In genomic region chr7:135537948-135538741, GRCm38 (mm10) we compare ENCODE assay signal across 9 mouse cellular contexts. TPM values are rescaled to one million over a fixed set of nuclear protein-coding genes. Genes with fewer than 3 reads are reported as not detected.
DNase-seq lines count a peak whose midpoint lies in the region; ATAC-seq lines count a peak whose summit lies in the region.
"Had no signal": no experiment of that assay in that cellular context is flagged by ENCODE, and none has a peak within 500 bp of the region (broad histone marks: within the 10 kb centered on the region; RNA-seq: fewer than 3 reads in every experiment).

No protein-coding gene starts in this region.

- DNase-seq in heart, adult 11 months, result peak; percentile 95
- DNase-seq in heart, postnatal 10 days, result no peak
- DNase-seq in cerebellum, adult 11-12 months, result peak; percentile 80
- peak; percentile 38 for DNase-seq in left cerebral cortex, postnatal 4 days
- DNase-seq in midbrain, embryonic 11.5 days (ENCODE audit: low spot score, missing footprints), result peak; percentile 94

- 2% methylated on average over 55 of the region's 71 CpGs for WGBS in hindbrain, embryonic 16.5 days
- WGBS in midbrain, embryonic 11.5 days, result 1% methylated on average over 68 of the region's 71 CpGs
- 2% methylated on average over 71 of the region's 71 CpGs for WGBS in stomach, embryonic 15.5 days

- H3K36me3 ChIP-seq in hindbrain, embryonic 16.5 days (ENCODE audit: control insufficient read depth, insufficient read depth, low read length), result no peaks in the 10 kb centered on the region
- no peaks in the 10 kb centered on the region for H3K36me3 ChIP-seq in midbrain, embryonic 11.5 days (ENCODE audit: control insufficient read depth, insufficient read depth, low read length)
- H3K36me3 ChIP-seq in stomach, embryonic 15.5 days, result no peaks in the 10 kb centered on the region

- peak overlapping the region; percentile 82 for H3K27ac ChIP-seq in hindbrain, embryonic 16.5 days (ENCODE audit: low read depth, low read length)
- H3K27ac ChIP-seq in midbrain, embryonic 11.5 days (ENCODE audit: low read depth, low read length), result no peak overlapping the region
- no peak overlapping the region for H3K27ac ChIP-seq in stomach, embryonic 15.5 days

- H3K4me1 ChIP-seq in hindbrain, embryonic 16.5 days (ENCODE audit: control insufficient read depth, insufficient read depth, low read depth, low read length), result 0 out of 2 replicates have a peak, but pooled peaks cover 3% of the 10 kb centered on the region
- peaks cover 5% of the 10 kb centered on the region for H3K4me1 ChIP-seq in midbrain, embryonic 11.5 days (ENCODE audit: control insufficient read depth, insufficient read depth, low read length)
- H3K4me1 ChIP-seq in stomach, embryonic 15.5 days, result no peaks in the 10 kb centered on the region; the same call in 1 of the 2 replicates

- H3K4me2 ChIP-seq in hindbrain, embryonic 16.5 days (ENCODE audit: low read length), result peak overlapping the region; percentile 81
- H3K4me2 ChIP-seq in midbrain, embryonic 11.5 days, result peak overlapping the region; percentile 83
- peak overlapping the region; percentile 99 for H3K4me2 ChIP-seq in stomach, embryonic 15.5 days

- H3K27me3 ChIP-seq in hindbrain, embryonic 16.5 days (replicated peaks; ENCODE audit: control insufficient read depth, insufficient read depth, low read length), result no peaks in the 10 kb centered on the region
- peaks cover 8% of the 10 kb centered on the region for H3K27me3 ChIP-seq in midbrain, embryonic 11.5 days (ENCODE audit: control insufficient read depth, insufficient read depth, low read length)
- peaks cover 12% of the 10 kb centered on the region for H3K27me3 ChIP-seq in stomach, embryonic 15.5 days (replicated peaks)

- intact Hi-C loops in heart, postnatal 10 days (cut with DNase I), result loop anchor here (1.0 to 5.0 kb wide), 3 partner anchors 78 to 199 kb away; no protein-coding TSS in a partner anchor
- intact Hi-C loops in left cerebral cortex, postnatal 4 days (cut with DNase I), result loop anchor here (2.0 kb wide), 1 partner anchor 95 kb away; no protein-coding TSS in a partner anchor

- no peaks in the 10 kb centered on the region for H3K9me3 ChIP-seq in hindbrain, embryonic 16.5 days (ENCODE audit: control insufficient read depth, low read length)
- no peaks in the 10 kb centered on the region for H3K9me3 ChIP-seq in midbrain, embryonic 11.5 days (ENCODE audit: control insufficient read depth, low read length)
- no peaks in the 10 kb centered on the region for H3K9me3 ChIP-seq in stomach, embryonic 15.5 days

- ATAC-seq in frontal cortex, adult (ENCODE audit: low TSS enrichment), result peak; percentile 47; the same call in 1 of the 2 replicates
- ATAC-seq in hindbrain, embryonic 16.5 days, result peak; percentile 68
- ATAC-seq in midbrain, embryonic 11.5 days (ENCODE audit: low FRiP score), result no peak
- ATAC-seq in stomach, embryonic 15.5 days (ENCODE audit: insufficient read depth, low FRiP score, low read depth), result 0 out of 2 replicates have a peak, but pooled peaks have one; percentile 5

- peak overlapping the region; percentile 66 for H3K4me3 ChIP-seq in hindbrain, embryonic 16.5 days (ENCODE audit: low read length)
- H3K4me3 ChIP-seq in midbrain, embryonic 11.5 days (ENCODE audit: low read depth, low read length), result peak overlapping the region; percentile 42
- peak overlapping the region; percentile 62 for H3K4me3 ChIP-seq in stomach, embryonic 15.5 days (replicated peaks)

- H3K9ac ChIP-seq in hindbrain, embryonic 16.5 days (ENCODE audit: low read depth, low read length), result peak overlapping the region; percentile 79
- H3K9ac ChIP-seq in midbrain, embryonic 11.5 days (ENCODE audit: low read length), result peak overlapping the region; percentile 4
- H3K9ac ChIP-seq in stomach, embryonic 15.5 days, result peak overlapping the region; percentile 47

RNA-seq across cellular contexts. Expression of gene Ptpre, which starts 0.9 kb away (rescaled TPM):
- 1 to 10 TPM; 5.0 to 6.1 TPM for total RNA-seq in heart, postnatal 10 days (2021)
- 6.9 and 8.1 TPM in 2 replicates for polyA plus RNA-seq in hindbrain, embryonic 16.5 days (2015; fragmentation: Nextera tagmentation; extraction: Ambion mirVana)
- 10 to 100 TPM; 25.1 to 26.2 TPM for total RNA-seq in left cerebral cortex, postnatal 4 days (2021)
- polyA plus RNA-seq in midbrain, embryonic 11.5 days (2014; fragmentation: Nextera tagmentation; extraction: Ambion mirVana), result 0.48 and 0.53 TPM in 2 replicates
- polyA plus RNA-seq in stomach, embryonic 15.5 days (2015; fragmentation: Nextera tagmentation; extraction: Ambion mirVana), result 3.2 and 3.4 TPM in 2 replicates

RNA-seq across cellular contexts. Expression of gene Clrn3, which starts 9.7 kb away (rescaled TPM):
- not detected for total RNA-seq in heart, postnatal 10 days (2021)
- not detected in 2 replicates for polyA plus RNA-seq in hindbrain, embryonic 16.5 days (2015; fragmentation: Nextera tagmentation; extraction: Ambion mirVana)
- total RNA-seq in left cerebral cortex, postnatal 4 days (2021), result not detected
- polyA plus RNA-seq in midbrain, embryonic 11.5 days (2014; fragmentation: Nextera tagmentation; extraction: Ambion mirVana), result not detected in 2 replicates
- 5.2 and 6.7 TPM in 2 replicates for polyA plus RNA-seq in stomach, embryonic 15.5 days (2015; fragmentation: Nextera tagmentation; extraction: Ambion mirVana)
- total RNA-seq: heart, postnatal 36 days had no signal

Comparison
In these comparisons a context has a peak if more than half of its experiments do, and no peak if none do; other contexts are left out.
1. DNase-seq: peak in heart, adult 11 months (single experiment), cerebellum, adult 11-12 months (single experiment), left cerebral cortex, postnatal 4 days (single experiment) and midbrain, embryonic 11.5 days (single experiment); none in heart, postnatal 10 days (0 of 2).
2. H3K9ac ChIP-seq: peak in every context shown above with its lines; median percentile 79 in hindbrain, embryonic 16.5 days; 47 in stomach, embryonic 15.5 days; 4 in midbrain, embryonic 11.5 days.
3. Peak in every context shown above with its lines, with median percentiles within 50 percentile points of each other: H3K4me2 ChIP-seq and H3K4me3 ChIP-seq.